Mouse (Mus musculus) ES-E14 (cell line): ENCODE results near the gene Rexo5.

Experiments
- CHD2 ChIP-seq: IDR thresholded peaks from 2 replicates; pipeline ENCODE4 v1.6.1; 2014; ENCODE audit warnings: mild to moderate bottlenecking, low read depth, low read length, inconsistent platforms
- HCFC1 ChIP-seq: IDR thresholded peaks from 2 replicates; pipeline ENCODE4 v1.6.1; 2012; ENCODE audit warnings: low read length, inconsistent platforms, borderline replicate concordance; ENCODE audit not compliant: insufficient read depth
- MAFK ChIP-seq: IDR thresholded peaks from 2 replicates; pipeline ENCODE4 v1.6.1; 2014; ENCODE audit warnings: mild to moderate bottlenecking, low read depth, low read length, inconsistent platforms; ENCODE audit not compliant: insufficient read depth
- ZC3H11A ChIP-seq: IDR thresholded peaks from 2 replicates; pipeline ENCODE4 v1.6.1; 2012; ENCODE audit warnings: low read depth, mild to moderate bottlenecking, inconsistent platforms, low read length, borderline replicate concordance
- ZNF384 ChIP-seq: IDR thresholded peaks from 2 replicates; pipeline ENCODE4 v1.6.1; 2012; ENCODE audit warnings: low read depth, low read length, inconsistent platforms

GRCm38 (mm10) chr7:119852494-119852893, 58.7 kb downstream of the Rexo5 start:
- TF ChIP-seq ZC3H11A (no peak), CHD2 (no peak), ZNF384 (no peak), MAFK (no peak), HCFC1 (no peak)
